Mouse (Mus musculus): ENCODE data around the gene Pitpna. TPM values are rescaled to one million over a fixed set of nuclear protein-coding genes. Genes with fewer than 3 reads are reported as not detected.
A peak's percentile ranks its signal among the peaks of the same experiment; 100 is the strongest.

Pitpna gene
- polyA plus RNA-seq, 1 experiment from 2014 or later: 30.1 TPM

DNA sequence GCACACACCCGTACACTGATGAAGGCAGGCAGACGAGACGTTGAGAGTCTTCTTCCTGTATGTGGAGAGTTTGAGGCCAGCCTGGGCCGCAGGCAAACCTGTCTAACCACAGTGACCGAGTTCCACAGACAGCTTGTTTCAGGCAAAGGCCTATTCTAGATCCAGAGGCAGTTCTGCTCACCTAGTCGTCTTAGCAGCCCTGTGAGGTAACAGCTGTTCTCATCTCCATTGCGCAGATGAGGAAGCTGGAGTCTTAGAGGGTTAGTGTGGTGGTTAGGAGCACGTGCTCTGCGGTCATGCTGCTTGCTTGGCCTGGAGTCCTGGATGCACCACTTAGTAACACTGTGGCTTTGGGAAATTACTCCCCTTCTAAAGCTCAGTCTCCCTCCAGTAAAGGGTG, 56.8 kb downstream of the Pitpna start:
- Histone ChIP-seq H3K4me1 (ENCODE audit: insufficient read depth) (peaks cover 9% of the 10 kb centered on the region), H3K27me3 (ENCODE audit: insufficient read depth, low read length) (no peaks in the 10 kb centered on the region), H3K4me2 (ENCODE audit: low read depth, low read length) (no peak overlapping the region), H3K27ac (ENCODE audit: low read depth) (no peak overlapping the region), H3K4me3 (ENCODE audit: low read depth, low read length) (no peak overlapping the region), H3K9me3 (ENCODE audit: low read length) (no peaks in the 10 kb centered on the region), H3K9ac (replicated peaks) (no peak overlapping the region), H3K36me3 (replicated peaks; ENCODE audit: insufficient read depth, low read length) (peaks cover 27% of the 10 kb centered on the region)
- no peak for TF ChIP-seq CTCF (IDR thresholded peaks at IDR 0.05; ENCODE audit: low read depth)
- no peak for TF ChIP-seq EP300 (IDR thresholded peaks at IDR 0.05; ENCODE audit: low read depth)
- DNase-seq (peak; percentile 47), ATAC-seq (peak; percentile 18; the same call in 1 of the 2 replicates)
- WGBS (ENCODE audit: insufficient replicate concordance): 32% methylated on average over 9 of the region's 9 CpGs

- peaks cover 14% of the 10 kb centered on the region for H3K36me3 ChIP-seq (replicated peaks; ENCODE audit: insufficient read depth, low read length)
- H3K4me3 ChIP-seq (ENCODE audit: low read depth, low read length): no peak overlapping the region
- 69% methylated on average over 6 of the region's 6 CpGs for WGBS (ENCODE audit: insufficient replicate concordance)
- no peaks in the 10 kb centered on the region for H3K27me3 ChIP-seq (ENCODE audit: insufficient read depth, low read length)
- no peak overlapping the region for H3K4me2 ChIP-seq (ENCODE audit: low read depth, low read length)
- DNase-seq: no peak
- H3K9me3 ChIP-seq (ENCODE audit: low read length): no peaks in the 10 kb centered on the region
- no peak overlapping the region for H3K9ac ChIP-seq (replicated peaks)
- no peak overlapping the region for H3K27ac ChIP-seq (ENCODE audit: low read depth)
- peaks cover 33% of the 10 kb centered on the region for H3K4me1 ChIP-seq (ENCODE audit: insufficient read depth)
- TF ChIP-seq CTCF (IDR thresholded peaks at IDR 0.05; ENCODE audit: low read depth): no peak
- no peak for TF ChIP-seq EP300 (IDR thresholded peaks at IDR 0.05; ENCODE audit: low read depth)
- no peak for ATAC-seq
Observed at GRCm38 (mm10) chr11:75647681-75648211, 59.8 kb downstream of the Pitpna start.

GRCm38 (mm10) chr11:75649155-75649561, 61.3 kb downstream of the Pitpna start:
- peaks cover 41% of the 10 kb centered on the region for H3K4me1 ChIP-seq (ENCODE audit: insufficient read depth)
- WGBS (ENCODE audit: insufficient replicate concordance): 36% methylated on average over 4 of the region's 4 CpGs
- 0 out of 2 replicates have a peak, but pooled peaks have one; percentile 10 for TF ChIP-seq CTCF (IDR thresholded peaks at IDR 0.05; ENCODE audit: low read depth)
- peak; percentile 59 for TF ChIP-seq EP300 (IDR thresholded peaks at IDR 0.05; ENCODE audit: low read depth)
- no peak overlapping the region; the same call in 1 of the 2 replicates for H3K9ac ChIP-seq (replicated peaks)
- no peak overlapping the region for H3K4me3 ChIP-seq (ENCODE audit: low read depth, low read length)
- no peaks in the 10 kb centered on the region for H3K27me3 ChIP-seq (ENCODE audit: insufficient read depth, low read length)
- H3K9me3 ChIP-seq (ENCODE audit: low read length): no peaks in the 10 kb centered on the region
- DNase-seq: peak; percentile 38
- H3K36me3 ChIP-seq (replicated peaks; ENCODE audit: insufficient read depth, low read length): peaks cover 14% of the 10 kb centered on the region; the same call in 1 of the 2 replicates
- peak overlapping the region; percentile 96 for H3K27ac ChIP-seq (ENCODE audit: low read depth)
- ATAC-seq: peak; percentile 7; the same call in 1 of the 2 replicates
- 0 out of 2 replicates have a peak overlapping the region, but pooled peaks have one; percentile 13 for H3K4me2 ChIP-seq (ENCODE audit: low read depth, low read length)

- WGBS (ENCODE audit: insufficient replicate concordance): 73% methylated on average over 7 of the region's 7 CpGs
- H3K27me3 ChIP-seq (ENCODE audit: insufficient read depth, low read length): no peaks in the 10 kb centered on the region
- peaks cover 53% of the 10 kb centered on the region for H3K4me1 ChIP-seq (ENCODE audit: insufficient read depth)
- H3K9me3 ChIP-seq (ENCODE audit: low read length): no peaks in the 10 kb centered on the region
- TF ChIP-seq EP300 (IDR thresholded peaks at IDR 0.05; ENCODE audit: low read depth): no peak
- no peak for TF ChIP-seq CTCF (IDR thresholded peaks at IDR 0.05; ENCODE audit: low read depth)
- peak within 1 kb of the TSS; percentile 96 for H3K27ac ChIP-seq (ENCODE audit: low read depth)
- H3K36me3 ChIP-seq (replicated peaks; ENCODE audit: insufficient read depth, low read length): peaks cover 10% of the 10 kb centered on the region; the same call in 1 of the 2 replicates
- H3K4me3 ChIP-seq (ENCODE audit: low read depth, low read length): peak within 1 kb of the TSS; percentile 72
- DNase-seq (no peak), ATAC-seq (no peak)
- peak within 1 kb of the TSS; percentile 90 for H3K9ac ChIP-seq (replicated peaks)
- H3K4me2 ChIP-seq (ENCODE audit: low read depth, low read length): peak within 1 kb of the TSS; percentile 99
Observed at GRCm38 (mm10) chr11:75650311-75650710, 62.4 kb downstream of the Pitpna start, which contains the start of gene Myo1c. Myo1c (plus strand) TSS chr11:75650504.

GRCm38 (mm10) chr11:75650958-75651425, 63.1 kb downstream of the Pitpna start:
- Histone ChIP-seq H3K4me3 (ENCODE audit: low read depth, low read length) (peak overlapping the region; percentile 72), H3K27ac (ENCODE audit: low read depth) (peak overlapping the region; percentile 96), H3K9me3 (ENCODE audit: low read length) (no peaks in the 10 kb centered on the region), H3K9ac (replicated peaks) (peak overlapping the region; percentile 90), H3K27me3 (ENCODE audit: insufficient read depth, low read length) (no peaks in the 10 kb centered on the region), H3K4me1 (ENCODE audit: insufficient read depth) (peaks cover 56% of the 10 kb centered on the region), H3K4me2 (ENCODE audit: low read depth, low read length) (peak overlapping the region; percentile 99), H3K36me3 (replicated peaks; ENCODE audit: insufficient read depth, low read length) (peaks cover 7% of the 10 kb centered on the region; the same call in 1 of the 2 replicates)
- WGBS (ENCODE audit: insufficient replicate concordance): 19% methylated on average over 13 of the region's 13 CpGs
- TF ChIP-seq EP300 (IDR thresholded peaks at IDR 0.05; ENCODE audit: low read depth): no peak
- TF ChIP-seq CTCF (IDR thresholded peaks at IDR 0.05; ENCODE audit: low read depth): no peak
- DNase-seq (no peak), ATAC-seq (no peak)

- Histone ChIP-seq H3K4me3 (ENCODE audit: low read depth, low read length) (peak overlapping the region; percentile 72), H3K9me3 (ENCODE audit: low read length) (no peaks in the 10 kb centered on the region), H3K4me2 (ENCODE audit: low read depth, low read length) (peak overlapping the region; percentile 99), H3K4me1 (ENCODE audit: insufficient read depth) (peaks cover 60% of the 10 kb centered on the region), H3K27ac (ENCODE audit: low read depth) (peak overlapping the region; percentile 96), H3K27me3 (ENCODE audit: insufficient read depth, low read length) (no peaks in the 10 kb centered on the region), H3K36me3 (replicated peaks; ENCODE audit: insufficient read depth, low read length) (peaks cover 7% of the 10 kb centered on the region; the same call in 1 of the 2 replicates), H3K9ac (replicated peaks) (peak overlapping the region; percentile 90)
- WGBS (ENCODE audit: insufficient replicate concordance): under 1% methylated on average over 54 of the region's 54 CpGs
- ATAC-seq (peak; percentile 76), DNase-seq (peak; percentile 89)
- TF ChIP-seq CTCF (IDR thresholded peaks at IDR 0.05; ENCODE audit: low read depth) (peak; percentile 31; the same call in 1 of the 2 replicates), EP300 (IDR thresholded peaks at IDR 0.05; ENCODE audit: low read depth) (no peak)
Observed at GRCm38 (mm10) chr11:75651426-75652221, 63.7 kb downstream of the Pitpna start.

Data from liver, postnatal 0 days (tissue).